Mouse (Mus musculus): ENCODE results near the gene Srgap1. TPM values are rescaled to one million over a fixed set of nuclear protein-coding genes. Genes with fewer than 3 reads are reported as not detected.

Srgap1 gene
- polyA plus RNA-seq, 1 experiment from 2014 or later, result 1.1 TPM

DNA sequence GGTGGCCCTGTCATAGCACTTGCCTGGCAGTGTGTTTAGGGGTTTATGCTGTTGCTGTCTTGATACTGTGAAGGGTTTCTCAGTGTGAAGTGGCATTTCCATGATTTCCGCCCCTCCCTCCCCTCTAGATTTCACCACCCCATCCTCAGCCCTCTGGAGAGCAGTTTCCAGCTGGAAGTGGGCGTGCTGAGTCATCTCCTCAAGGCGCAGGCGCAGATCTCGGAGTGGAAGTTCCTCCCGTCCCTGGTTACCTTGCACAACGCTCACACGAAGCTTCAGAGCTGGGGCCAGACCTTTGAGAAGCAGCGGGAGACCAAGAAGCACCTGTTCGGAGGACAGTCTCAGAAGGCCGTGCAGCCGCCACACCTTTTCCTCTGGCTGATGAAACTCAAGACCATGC is 296.9 kb downstream of the Srgap1 start:
- H3K9me3 ChIP-seq (replicated peaks; ENCODE audit: control insufficient read depth, low read length), result no peaks in the 10 kb centered on the region
- peaks cover 12% of the 10 kb centered on the region for H3K36me3 ChIP-seq (ENCODE audit: control insufficient read depth, insufficient read depth)
- no peak for ATAC-seq (ENCODE audit: low read depth)
- H3K4me1 ChIP-seq (ENCODE audit: control insufficient read depth, low read depth, low read length), result no peaks in the 10 kb centered on the region
- H3K9ac ChIP-seq (ENCODE audit: low read depth, low read length), result no peak overlapping the region
- H3K4me3 ChIP-seq (ENCODE audit: low read depth, low read length), result no peak overlapping the region
- WGBS (ENCODE audit: insufficient replicate concordance), result 83% methylated on average over 12 of the region's 12 CpGs
- H3K27me3 ChIP-seq (ENCODE audit: control insufficient read depth, insufficient read depth, low read depth, low read length), result no peaks in the 10 kb centered on the region
- no peak overlapping the region for H3K27ac ChIP-seq (ENCODE audit: low read length)
- H3K4me2 ChIP-seq (ENCODE audit: low read depth, low read length), result no peak overlapping the region

DNA sequence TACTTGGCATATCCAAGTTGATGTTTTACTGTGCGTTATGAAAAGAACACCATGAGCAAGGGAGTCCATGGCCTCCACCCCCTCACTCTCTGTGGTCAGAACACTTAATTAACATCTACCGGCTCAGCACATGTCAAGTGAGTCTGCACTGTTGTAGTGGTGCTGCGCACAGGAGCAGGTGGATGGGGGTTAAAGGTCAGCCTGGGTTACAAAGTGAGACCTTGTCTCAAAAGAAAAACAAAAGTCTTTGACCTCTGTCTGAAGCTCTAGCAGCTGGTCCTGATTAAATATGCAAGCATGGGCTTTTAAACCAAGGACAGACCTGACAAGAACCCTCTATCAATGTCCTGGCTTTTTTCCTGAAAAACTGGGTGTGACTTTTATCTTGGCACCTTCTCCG is 304.8 kb downstream of the Srgap1 start:
- no peak overlapping the region for H3K9ac ChIP-seq (ENCODE audit: low read depth, low read length)
- H3K27ac ChIP-seq (ENCODE audit: low read length), result no peak overlapping the region
- no peak overlapping the region for H3K4me3 ChIP-seq (ENCODE audit: low read depth, low read length)
- H3K36me3 ChIP-seq (ENCODE audit: control insufficient read depth, insufficient read depth), result peaks cover 2% of the 10 kb centered on the region; the same call in 1 of the 2 replicates
- H3K9me3 ChIP-seq (replicated peaks; ENCODE audit: control insufficient read depth, low read length), result no peaks in the 10 kb centered on the region
- no peaks in the 10 kb centered on the region for H3K27me3 ChIP-seq (ENCODE audit: control insufficient read depth, insufficient read depth, low read depth, low read length)
- no peak for ATAC-seq (ENCODE audit: low read depth)
- H3K4me2 ChIP-seq (ENCODE audit: low read depth, low read length), result no peak overlapping the region
- 69% methylated on average over 4 of the region's 4 CpGs for WGBS (ENCODE audit: insufficient replicate concordance)
- H3K4me1 ChIP-seq (ENCODE audit: control insufficient read depth, low read depth, low read length), result peaks cover 11% of the 10 kb centered on the region

DNA sequence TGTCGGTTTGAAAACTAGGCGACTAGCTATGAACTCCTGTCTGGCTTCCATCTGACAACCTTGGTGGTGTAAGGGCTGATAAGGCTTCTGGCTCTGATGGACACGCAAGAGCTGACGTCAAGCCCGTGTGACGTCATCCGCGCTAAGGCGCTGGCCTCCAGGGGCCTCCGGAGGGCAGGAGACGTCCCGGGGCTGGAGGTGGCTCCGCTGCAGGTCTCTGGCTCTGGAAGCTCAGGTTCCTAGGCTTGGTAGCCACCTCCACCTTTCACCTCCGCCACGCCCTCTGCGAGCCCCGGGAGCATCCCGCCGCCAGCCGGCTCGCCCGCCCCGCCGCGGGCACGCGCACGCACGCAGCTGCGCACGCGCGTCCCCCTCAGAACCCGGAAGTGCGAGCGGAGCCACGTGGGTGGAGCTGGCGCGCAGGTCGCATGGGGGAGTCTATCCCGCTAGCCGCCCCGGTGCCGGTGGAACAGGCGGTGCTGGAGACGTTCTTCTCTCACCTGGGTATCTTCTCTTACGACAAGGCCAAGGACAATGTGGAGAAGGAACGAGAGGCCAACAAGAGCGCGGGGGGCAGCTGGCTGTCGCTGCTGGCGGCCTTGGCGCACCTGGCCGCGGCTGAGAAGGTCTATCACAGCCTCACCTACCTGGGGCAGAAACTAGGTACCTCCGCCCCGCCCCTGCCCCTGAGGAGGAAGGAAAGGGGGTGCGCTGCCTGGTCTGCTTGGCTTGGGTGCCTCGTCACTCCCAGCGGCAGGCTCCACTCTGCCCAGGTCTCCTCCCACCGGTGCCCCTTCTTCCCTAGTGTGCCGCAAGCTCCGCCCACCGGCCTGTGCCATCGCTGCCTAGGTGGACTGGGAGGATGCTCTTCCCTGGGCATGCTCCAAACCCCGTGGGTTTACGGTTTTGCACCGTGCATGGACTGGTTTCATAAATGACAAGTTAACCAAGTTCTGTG is 307.3 kb downstream of the Srgap1 start, which contains the start of gene BC048403:
BC048403 (plus strand) TSS at position 390 of the 958 bp plus-strand sequence.
- WGBS (ENCODE audit: insufficient replicate concordance), result under 1% methylated on average over 68 of the region's 68 CpGs
- Histone ChIP-seq H3K27ac (ENCODE audit: low read length) (peak within 1 kb of the TSS; percentile 57; the same call in 1 of the 2 replicates), H3K9ac (ENCODE audit: low read depth, low read length) (peak within 1 kb of the TSS; percentile 72), H3K9me3 (replicated peaks; ENCODE audit: control insufficient read depth, low read length) (no peaks in the 10 kb centered on the region), H3K4me1 (ENCODE audit: control insufficient read depth, low read depth, low read length) (peaks cover 11% of the 10 kb centered on the region), H3K4me3 (ENCODE audit: low read depth, low read length) (peak within 1 kb of the TSS; percentile 84), H3K36me3 (ENCODE audit: control insufficient read depth, insufficient read depth) (no peaks in the 10 kb centered on the region), H3K27me3 (ENCODE audit: control insufficient read depth, insufficient read depth, low read depth, low read length) (no peaks in the 10 kb centered on the region), H3K4me2 (ENCODE audit: low read depth, low read length) (peak within 1 kb of the TSS; percentile 88)
- ATAC-seq (ENCODE audit: low read depth), result peak; percentile 96

- 70% methylated on average over 3 of the region's 3 CpGs for WGBS (ENCODE audit: insufficient replicate concordance)
- H3K9me3 ChIP-seq (replicated peaks; ENCODE audit: control insufficient read depth, low read length), result no peaks in the 10 kb centered on the region
- no peak for ATAC-seq (ENCODE audit: low read depth)
Measured at GRCm38 (mm10) chr10:121737256-121737655, 309.9 kb downstream of the Srgap1 start.

GRCm38 (mm10) chr10:121732542-121732941 is 314.6 kb downstream of the Srgap1 start:
- H3K27me3 ChIP-seq (ENCODE audit: control insufficient read depth, insufficient read depth, low read depth, low read length), result no peaks in the 10 kb centered on the region
- no peak overlapping the region for H3K4me3 ChIP-seq (ENCODE audit: low read depth, low read length)
- no peaks in the 10 kb centered on the region for H3K9me3 ChIP-seq (replicated peaks; ENCODE audit: control insufficient read depth, low read length)
- 82% methylated on average over 9 of the region's 9 CpGs for WGBS (ENCODE audit: insufficient replicate concordance)
- H3K27ac ChIP-seq (ENCODE audit: low read length), result no peak overlapping the region
- H3K4me1 ChIP-seq (ENCODE audit: control insufficient read depth, low read depth, low read length), result no peaks in the 10 kb centered on the region
- no peaks in the 10 kb centered on the region for H3K36me3 ChIP-seq (ENCODE audit: control insufficient read depth, insufficient read depth)
- no peak for ATAC-seq (ENCODE audit: low read depth)
- H3K9ac ChIP-seq (ENCODE audit: low read depth, low read length), result no peak overlapping the region
- no peak overlapping the region for H3K4me2 ChIP-seq (ENCODE audit: low read depth, low read length)

More at GRCm38 (mm10) chr10:121737256-121737655, 309.9 kb downstream of the Srgap1 start:
- peaks cover 11% of the 10 kb centered on the region for H3K4me1 ChIP-seq (ENCODE audit: control insufficient read depth, low read depth, low read length)
- no peak overlapping the region for H3K9ac ChIP-seq (ENCODE audit: low read depth, low read length)
- no peaks in the 10 kb centered on the region for H3K36me3 ChIP-seq (ENCODE audit: control insufficient read depth, insufficient read depth)
- H3K27ac ChIP-seq (ENCODE audit: low read length), result no peak overlapping the region
- no peak overlapping the region for H3K4me3 ChIP-seq (ENCODE audit: low read depth, low read length)
- H3K4me2 ChIP-seq (ENCODE audit: low read depth, low read length), result no peak overlapping the region
- H3K27me3 ChIP-seq (ENCODE audit: control insufficient read depth, insufficient read depth, low read depth, low read length), result no peaks in the 10 kb centered on the region

- H3K9ac ChIP-seq (ENCODE audit: low read depth, low read length), result no peak overlapping the region
- H3K4me1 ChIP-seq (ENCODE audit: control insufficient read depth, low read depth, low read length), result no peaks in the 10 kb centered on the region
- no peak overlapping the region for H3K4me3 ChIP-seq (ENCODE audit: low read depth, low read length)
- no peaks in the 10 kb centered on the region for H3K9me3 ChIP-seq (replicated peaks; ENCODE audit: control insufficient read depth, low read length)
- no peaks in the 10 kb centered on the region for H3K36me3 ChIP-seq (ENCODE audit: control insufficient read depth, insufficient read depth)
- no peak for ATAC-seq (ENCODE audit: low read depth)
- WGBS (ENCODE audit: insufficient replicate concordance), result 37% methylated on average over 8 of the region's 8 CpGs
- H3K27me3 ChIP-seq (ENCODE audit: control insufficient read depth, insufficient read depth, low read depth, low read length), result no peaks in the 10 kb centered on the region
- H3K4me2 ChIP-seq (ENCODE audit: low read depth, low read length), result no peak overlapping the region
- no peak overlapping the region for H3K27ac ChIP-seq (ENCODE audit: low read length)
Measured at GRCm38 (mm10) chr10:121731048-121731725, 315.9 kb downstream of the Srgap1 start.

Other genes with a start within 250 kb of the Srgap1 start
- gene Rxylt1, start 50.1 kb upstream of the Srgap1 start, polyA plus RNA-seq (2015; fragmentation: Nextera tagmentation; extraction: Ambion mirVana), result 9.9 and 11.4 TPM in 2 replicates

Measured in liver, embryonic 16.5 days (tissue).